10 mouse cellular contexts compared by ENCODE assay signal in the genomic region with DNA sequence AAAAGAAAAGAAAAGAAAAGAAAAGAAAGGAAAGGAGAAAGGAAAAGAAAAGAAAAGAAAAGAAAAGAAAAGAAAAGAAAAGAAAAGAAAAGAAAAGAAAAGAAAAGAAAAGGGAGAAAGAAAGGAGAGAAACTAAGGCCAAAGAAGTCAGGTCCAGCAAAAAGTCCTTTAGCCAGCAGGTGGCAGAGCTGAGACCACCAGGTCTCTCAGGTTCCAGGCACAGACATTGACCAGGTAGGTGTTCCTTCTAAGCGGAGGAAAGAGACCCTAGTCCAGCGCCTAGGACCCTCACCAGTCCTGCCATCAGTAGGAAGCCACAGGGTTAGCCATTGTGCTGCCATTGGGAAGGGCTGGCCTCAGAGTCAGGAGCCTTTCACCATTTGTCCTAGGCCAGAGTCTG. TPM values are rescaled to one million over a fixed set of nuclear protein-coding genes. Genes with fewer than 3 reads are reported as not detected.
A peak's percentile ranks its signal among the peaks of the same experiment; 100 is the strongest.
DNase-seq lines count a peak whose midpoint lies in the region; ATAC-seq and TF ChIP-seq lines count a peak whose summit lies in the region.
"Had no signal": no experiment of that assay in that cellular context is flagged by ENCODE, and none has a peak within 500 bp of the region (broad histone marks: within the 10 kb centered on the region; RNA-seq: fewer than 3 reads in every experiment).

No protein-coding gene starts in this region.

- no peak for TF ChIP-seq POLR2A in heart, adult 2 months (IDR thresholded peaks at IDR 0.05; ENCODE audit: insufficient read depth, low read depth, low read length)

- H3K4me3 ChIP-seq in heart, adult 2 months, result no peak overlapping the region
- no peak overlapping the region for H3K4me3 ChIP-seq in heart, embryonic 12.5 days
- no peak overlapping the region for H3K4me3 ChIP-seq in midbrain, embryonic 14.5 days (replicated peaks; ENCODE audit: low read depth, low read length)
- H3K4me3 ChIP-seq in midbrain, embryonic 16.5 days (ENCODE audit: low read depth, low read length), result no peak overlapping the region
- H3K4me3 ChIP-seq: megakaryocyte, embryonic 14.5 days had no signal

- DNase-seq in heart, adult 2 months, result peak in 1 of 2 experiments; percentile 49
- DNase-seq in midbrain, embryonic 14.5 days, result peak; percentile 58
- peak; percentile 52 for DNase-seq in ZHBTc4 (ENCODE audit: low read depth, low spot score)
- no peak for DNase-seq in spleen, postnatal 36 days (ENCODE audit: low spot score in 2 of 2)
- no peak for DNase-seq in cerebellum, adult 18-20 months
- DNase-seq: cerebellum, postnatal 36 days had no signal

- no peaks in the 10 kb centered on the region for H3K36me3 ChIP-seq in heart, adult 2 months (ENCODE audit: control insufficient read depth, insufficient read depth, low read length)
- no peaks in the 10 kb centered on the region for H3K36me3 ChIP-seq in heart, embryonic 12.5 days
- no peaks in the 10 kb centered on the region for H3K36me3 ChIP-seq in midbrain, embryonic 14.5 days (ENCODE audit: control insufficient read depth, insufficient read depth, low read length)
- no peaks in the 10 kb centered on the region for H3K36me3 ChIP-seq in midbrain, embryonic 16.5 days (ENCODE audit: control insufficient read depth, insufficient read depth, low read length)

- no peaks in the 10 kb centered on the region for H3K27me3 ChIP-seq in heart, adult 2 months (ENCODE audit: control insufficient read depth, insufficient read depth, low read length)
- peaks cover 18% of the 10 kb centered on the region for H3K27me3 ChIP-seq in heart, embryonic 12.5 days (replicated peaks)
- no peaks in the 10 kb centered on the region for H3K27me3 ChIP-seq in midbrain, embryonic 14.5 days (ENCODE audit: control insufficient read depth, insufficient read depth, low read length)
- H3K27me3 ChIP-seq in midbrain, embryonic 16.5 days (ENCODE audit: control insufficient read depth, insufficient read depth, low read depth, low read length), result no peaks in the 10 kb centered on the region

- H3K4me2 ChIP-seq in heart, embryonic 12.5 days, result no peak overlapping the region
- H3K4me2 ChIP-seq in midbrain, embryonic 14.5 days (ENCODE audit: low read length), result no peak overlapping the region
- H3K4me2 ChIP-seq in midbrain, embryonic 16.5 days (ENCODE audit: low read length), result no peak overlapping the region

- no peak for TF ChIP-seq EP300 in heart, adult 2 months (IDR thresholded peaks at IDR 0.05; ENCODE audit: insufficient read depth, low read depth, low read length)

- no peaks in the 10 kb centered on the region for H3K79me2 ChIP-seq in heart, adult 2 months (replicated peaks; ENCODE audit: control insufficient read depth, insufficient read depth, low read length)

- intact Hi-C loops in heart, adult 2 months (cut with DNase I), result loop anchor here (2.0 kb wide), 1 partner anchor 20 kb away; no protein-coding TSS in a partner anchor

- TF ChIP-seq CTCF in heart, adult 2 months (IDR thresholded peaks at IDR 0.05), result peak; percentile 75

- WGBS in heart, adult 2 months, result 44% methylated on average over 2 of the region's 2 CpGs
- WGBS in heart, embryonic 12.5 days, result 33% methylated on average over 2 of the region's 2 CpGs
- 53% methylated on average over 2 of the region's 2 CpGs for WGBS in midbrain, embryonic 14.5 days
- 43% methylated on average over 2 of the region's 2 CpGs for WGBS in midbrain, embryonic 16.5 days

- no peak overlapping the region for H3K9ac ChIP-seq in heart, adult 2 months (ENCODE audit: low read depth, low read length)
- H3K9ac ChIP-seq in heart, embryonic 12.5 days, result no peak overlapping the region
- H3K9ac ChIP-seq in midbrain, embryonic 14.5 days (replicated peaks; ENCODE audit: low read length), result no peak overlapping the region
- no peak overlapping the region for H3K9ac ChIP-seq in midbrain, embryonic 16.5 days (ENCODE audit: low read depth, low read length)

- no peaks in the 10 kb centered on the region for H3K9me3 ChIP-seq in heart, embryonic 12.5 days (replicated peaks)
- no peaks in the 10 kb centered on the region for H3K9me3 ChIP-seq in midbrain, embryonic 14.5 days (ENCODE audit: control insufficient read depth, low read length)
- no peaks in the 10 kb centered on the region for H3K9me3 ChIP-seq in midbrain, embryonic 16.5 days (replicated peaks; ENCODE audit: control insufficient read depth, low read length, poor library complexity, severe bottlenecking)

- no peak overlapping the region for H3K27ac ChIP-seq in heart, adult 2 months
- H3K27ac ChIP-seq in heart, embryonic 12.5 days (ENCODE audit: poor library complexity, severe bottlenecking), result no peak overlapping the region
- no peak overlapping the region for H3K27ac ChIP-seq in midbrain, embryonic 14.5 days (replicated peaks; ENCODE audit: low read depth, low read length)
- no peak overlapping the region for H3K27ac ChIP-seq in midbrain, embryonic 16.5 days (ENCODE audit: low read length)

- no peaks in the 10 kb centered on the region for H3K4me1 ChIP-seq in heart, adult 2 months (ENCODE audit: control insufficient read depth, insufficient read depth, low read length)
- no peaks in the 10 kb centered on the region for H3K4me1 ChIP-seq in heart, embryonic 12.5 days (replicated peaks)
- no peaks in the 10 kb centered on the region for H3K4me1 ChIP-seq in midbrain, embryonic 14.5 days (ENCODE audit: control insufficient read depth, insufficient read depth, low read length)
- H3K4me1 ChIP-seq in midbrain, embryonic 16.5 days (ENCODE audit: control insufficient read depth, insufficient read depth, low read length), result no peaks in the 10 kb centered on the region
- H3K4me1 ChIP-seq: megakaryocyte, embryonic 14.5 days had no signal

- no peak for ATAC-seq in heart, embryonic 12.5 days (ENCODE audit: insufficient number of reproducible peaks, low FRiP score)
- ATAC-seq in midbrain, embryonic 14.5 days (ENCODE audit: low FRiP score, low TSS enrichment), result no peak
- ATAC-seq in midbrain, embryonic 16.5 days, result no peak
- peak; percentile 76 for ATAC-seq in megakaryocyte progenitor cell, adult 5-6 weeks (replicated peaks; ENCODE audit: poor library complexity)

RNA-seq across cellular contexts. Expression of a gene that starts 11.5 kb away (rescaled TPM):
- total RNA-seq in heart, adult 2 months (2021), result 10 to 100 TPM; 18.0 to 20.5 TPM
- 12.4 and 35.3 TPM in 2 replicates for polyA plus RNA-seq in heart, adult 2 months (2012; rRNA removed)
- polyA plus RNA-seq in heart, embryonic 12.5 days (2016; fragmentation: Nextera tagmentation; extraction: Ambion mirVana), result 0.09 and 0.19 TPM in 2 replicates
- polyA plus RNA-seq in midbrain, embryonic 14.5 days (2014; fragmentation: Nextera tagmentation; extraction: Ambion mirVana), result not detected in 2 replicates
- not detected in 2 replicates for polyA plus RNA-seq in midbrain, embryonic 16.5 days (2015; fragmentation: Nextera tagmentation; extraction: Ambion mirVana)
- total RNA-seq in megakaryocyte progenitor cell, adult 5-6 weeks (2015), result not detected in 2 replicates
- not detected in 2 replicates for total RNA-seq in megakaryocyte progenitor cell, adult 5-6 weeks (2017)

RNA-seq across cellular contexts. Expression of a gene that starts 45.0 kb away (rescaled TPM):
- total RNA-seq in heart, adult 2 months (2021), result under 1 TPM; 0.08 to 0.11 TPM
- polyA plus RNA-seq in heart, adult 2 months (2012; rRNA removed), result 0.06 TPM in 1 of 2 replicates, not detected in the other
- 0.70 and 0.86 TPM in 2 replicates for polyA plus RNA-seq in heart, embryonic 12.5 days (2016; fragmentation: Nextera tagmentation; extraction: Ambion mirVana)
- polyA plus RNA-seq in midbrain, embryonic 14.5 days (2014; fragmentation: Nextera tagmentation; extraction: Ambion mirVana), result not detected in 2 replicates
- polyA plus RNA-seq in midbrain, embryonic 16.5 days (2015; fragmentation: Nextera tagmentation; extraction: Ambion mirVana), result 0.06 and 0.11 TPM in 2 replicates
- not detected in 2 replicates for total RNA-seq in megakaryocyte progenitor cell, adult 5-6 weeks (2015)
- not detected in 2 replicates for total RNA-seq in megakaryocyte progenitor cell, adult 5-6 weeks (2017)

RNA-seq across cellular contexts. Expression of a gene that starts 54.4 kb away (rescaled TPM):
- under 1 TPM; 0.47 to 0.91 TPM for total RNA-seq in heart, adult 2 months (2021)
- polyA plus RNA-seq in heart, adult 2 months (2012; rRNA removed), result 1.2 and 1.8 TPM in 2 replicates
- not detected in 2 replicates for polyA plus RNA-seq in heart, embryonic 12.5 days (2016; fragmentation: Nextera tagmentation; extraction: Ambion mirVana)
- 1.7 TPM in 1 of 2 replicates, not detected in the other for polyA plus RNA-seq in midbrain, embryonic 14.5 days (2014; fragmentation: Nextera tagmentation; extraction: Ambion mirVana)
- 0.30 TPM in 1 of 2 replicates, not detected in the other for polyA plus RNA-seq in midbrain, embryonic 16.5 days (2015; fragmentation: Nextera tagmentation; extraction: Ambion mirVana)
- total RNA-seq in megakaryocyte progenitor cell, adult 5-6 weeks (2015), result 2.0 and 5.3 TPM in 2 replicates
- total RNA-seq in megakaryocyte progenitor cell, adult 5-6 weeks (2017), result 2.5 and 2.9 TPM in 2 replicates

Comparison
In these comparisons a context has a peak if more than half of its experiments do, and no peak if none do; other contexts are left out.
1. RNA of a gene that starts 11.5 kb away (polyA plus RNA-seq): 12.4 to 35.3 TPM in heart, adult 2 months; 0.09 to 0.19 TPM in heart, embryonic 12.5 days, not detected in midbrain, embryonic 14.5 days and not detected in midbrain, embryonic 16.5 days; every median in the first group is over 10 times any median in the second.
2. DNase-seq: peak in midbrain, embryonic 14.5 days (single experiment) and ZHBTc4 (single experiment); none in spleen, postnatal 36 days (0 of 2) and cerebellum, adult 18-20 months (0 of 2).